Mouse (Mus musculus) kidney, adult 2 months (tissue): ENCODE measurements around the gene Morc3. TPM values are rescaled to one million over a fixed set of nuclear protein-coding genes. Genes with fewer than 3 reads are reported as not detected.

ENCODE experiments used
- DNase-seq: peaks from one replicate; pipeline ENCODE4 v3.0.0; 2021
- H3K27ac ChIP-seq: fragments of 200-500 bp; 2 replicates; pipeline ENCODE4 v1.5.1; 2012; ENCODE audit warnings: low read depth, low read length, control low read depth, inconsistent platforms; ENCODE audit not compliant: insufficient read depth
- H3K27me3 ChIP-seq: fragments of 200-500 bp; replicated peaks from 2 replicates; pipeline ENCODE4 v1.6.1; 2012; ENCODE audit warnings: mild to moderate bottlenecking, moderate library complexity, low read length, inconsistent platforms; ENCODE audit not compliant: control insufficient read depth, insufficient read depth
- H3K36me3 ChIP-seq: fragments of 200-500 bp; 2 replicates; pipeline ENCODE4 v1.6.1; 2012; ENCODE audit warnings: mild to moderate bottlenecking, moderate library complexity, low read length, inconsistent platforms; ENCODE audit not compliant: control insufficient read depth, insufficient read depth
- H3K4me1 ChIP-seq: fragments of 200-500 bp; 2 replicates; pipeline ENCODE4 v1.6.1; 2011; ENCODE audit warnings: low read length; ENCODE audit not compliant: control insufficient read depth, insufficient read depth
- H3K4me3 ChIP-seq: fragments of 200-500 bp; 2 replicates; pipeline ENCODE4 v1.5.1; 2011; ENCODE audit warnings: mild to moderate bottlenecking, low read depth, low read length, control low read depth; ENCODE audit not compliant: insufficient read depth
- CTCF ChIP-seq: fragments of 200-500 bp; conservative IDR thresholded peaks from 2 replicates; pipeline ENCODE4 v1.5.1; 2011; ENCODE audit warnings: low read depth, mild to moderate bottlenecking, control low read depth, low read length, moderate library complexity, mixed read lengths; ENCODE audit not compliant: insufficient read depth, insufficient read length
- POLR2A ChIP-seq: fragments of 200-500 bp; IDR thresholded peaks from one replicate; pipeline ENCODE4 v1.6.1; 2011; ENCODE audit warnings: low read depth, low read length, control low read depth
- WGBS: fragments of 180-500 bp; shearing (Covaris S2); methylation state at CpG from one replicate; pipeline ENCODE4 v1.1.7; 2018; 5-methylcytosine and 5-hydroxymethylcytosine counted together
- polyA plus RNA-seq: library from polyadenylated mRNA; depleted of rRNA; stranded (reverse); fragments of >200 nt; gene quantifications from 2 replicates; pipeline ENCODE4 v1.2.3, GENCODE M21; 2012

Gene Morc3
- polyA plus RNA-seq, 1 experiment, result 6.4 TPM

DNA sequence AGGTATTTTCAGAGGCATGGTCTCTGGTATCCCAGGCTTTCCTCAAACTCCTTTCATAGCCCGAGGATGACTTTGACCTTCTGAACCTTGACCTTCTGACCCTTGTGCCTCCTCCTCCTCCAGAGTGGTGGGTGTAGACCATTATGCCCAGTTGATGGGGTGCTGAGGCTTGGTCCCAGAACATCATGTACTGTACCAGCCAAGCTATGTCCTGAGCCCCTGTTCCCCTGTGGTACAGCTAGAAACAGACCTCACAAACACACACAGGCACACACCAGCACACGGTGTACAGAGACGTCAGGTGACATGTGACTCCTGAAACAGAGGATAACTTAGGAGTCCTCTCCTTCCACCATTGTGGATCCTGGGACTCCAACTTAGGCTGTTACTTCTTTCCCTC, 80.9 kb downstream of the Morc3 start:
- WGBS, result 35% methylated on average over 3 of the region's 3 CpGs
- H3K27ac ChIP-seq, result peak overlapping the region; percentile 11
- 0 out of 2 replicates have a peak, but pooled peaks cover 3% of the 10 kb centered on the region for H3K4me1 ChIP-seq
- DNase-seq, result peak; percentile 16
- H3K36me3 ChIP-seq, result no peaks in the 10 kb centered on the region
- TF ChIP-seq CTCF (no peak), POLR2A (no peak)
- no peaks in the 10 kb centered on the region for H3K27me3 ChIP-seq
- H3K4me3 ChIP-seq, result no peak overlapping the region

DNA sequence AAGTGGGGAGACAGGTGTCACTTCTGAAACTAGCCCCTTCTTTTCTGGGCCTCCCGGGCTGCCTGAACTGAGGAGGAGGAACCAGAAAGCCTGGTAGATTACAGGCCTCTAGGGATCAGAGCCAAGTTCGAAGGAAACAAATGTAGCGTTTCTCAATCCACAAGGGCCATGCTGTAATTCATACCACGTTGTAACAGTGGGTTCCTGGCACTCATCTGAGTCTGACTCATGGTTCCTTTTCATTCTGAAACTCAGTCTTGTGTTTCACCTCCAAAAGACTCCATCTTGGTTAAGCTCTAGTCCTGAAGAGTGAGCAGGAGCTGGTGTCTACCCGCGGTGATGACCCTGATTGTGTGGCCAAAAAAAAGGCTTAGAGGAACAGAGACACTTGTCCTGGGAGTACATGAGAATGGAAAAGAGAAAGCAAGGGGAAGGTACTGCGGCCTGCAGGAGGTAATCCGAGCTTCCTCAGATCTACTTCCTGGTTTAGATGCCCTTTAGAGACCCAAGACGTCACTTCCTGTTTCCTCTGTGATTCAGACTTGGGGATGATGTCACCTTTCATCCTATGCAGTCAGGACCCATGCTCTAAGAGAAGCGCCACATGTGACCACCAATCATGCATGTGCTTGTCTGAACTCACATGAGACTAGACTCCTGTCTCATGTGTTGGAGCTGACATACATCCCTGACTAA, 82.1 kb downstream of the Morc3 start:
- Histone ChIP-seq H3K4me3 (no peak overlapping the region), H3K36me3 (no peaks in the 10 kb centered on the region), H3K27ac (0 out of 2 replicates have a peak overlapping the region, but pooled peaks have one; percentile 12), H3K27me3 (no peaks in the 10 kb centered on the region), H3K4me1 (0 out of 2 replicates have a peak, but pooled peaks cover 3% of the 10 kb centered on the region)
- no peak for TF ChIP-seq POLR2A
- TF ChIP-seq CTCF, result no peak
- WGBS, result 68% methylated on average over 10 of the region's 10 CpGs
- no peak for DNase-seq

DNA sequence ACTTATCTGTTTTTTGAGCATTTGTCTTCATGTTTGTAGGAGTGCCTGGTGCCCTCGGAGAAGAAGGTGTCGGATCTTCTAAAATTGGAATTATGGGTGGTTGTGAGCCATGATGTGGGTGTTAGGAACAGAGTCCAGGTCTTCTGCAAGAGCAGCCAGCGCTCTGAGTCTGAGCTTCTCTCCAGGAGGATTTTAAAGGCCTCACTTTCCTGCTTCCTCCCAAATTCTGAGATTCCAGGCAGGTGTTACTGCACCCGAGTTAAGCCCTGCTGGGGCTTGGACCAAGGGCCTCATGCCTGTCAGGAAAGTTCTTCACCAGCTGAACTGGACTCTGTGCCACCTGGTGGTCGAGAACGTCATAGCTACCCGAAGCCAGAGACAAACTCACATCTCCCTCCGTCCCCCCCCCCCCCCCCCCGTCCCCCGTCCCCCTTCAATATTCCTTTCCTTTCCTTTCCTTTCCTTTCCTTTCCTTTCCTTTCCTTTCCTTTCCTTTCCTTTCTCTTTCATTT, 83.5 kb downstream of the Morc3 start:
- 36% methylated on average over 10 of the region's 10 CpGs for WGBS
- Histone ChIP-seq H3K4me1 (0 out of 2 replicates have a peak, but pooled peaks cover 3% of the 10 kb centered on the region), H3K36me3 (no peaks in the 10 kb centered on the region), H3K4me3 (no peak overlapping the region), H3K27me3 (no peaks in the 10 kb centered on the region), H3K27ac (no peak overlapping the region)
- TF ChIP-seq POLR2A (no peak), CTCF (peak; percentile 52)
- DNase-seq, result peak; percentile 62

DNA sequence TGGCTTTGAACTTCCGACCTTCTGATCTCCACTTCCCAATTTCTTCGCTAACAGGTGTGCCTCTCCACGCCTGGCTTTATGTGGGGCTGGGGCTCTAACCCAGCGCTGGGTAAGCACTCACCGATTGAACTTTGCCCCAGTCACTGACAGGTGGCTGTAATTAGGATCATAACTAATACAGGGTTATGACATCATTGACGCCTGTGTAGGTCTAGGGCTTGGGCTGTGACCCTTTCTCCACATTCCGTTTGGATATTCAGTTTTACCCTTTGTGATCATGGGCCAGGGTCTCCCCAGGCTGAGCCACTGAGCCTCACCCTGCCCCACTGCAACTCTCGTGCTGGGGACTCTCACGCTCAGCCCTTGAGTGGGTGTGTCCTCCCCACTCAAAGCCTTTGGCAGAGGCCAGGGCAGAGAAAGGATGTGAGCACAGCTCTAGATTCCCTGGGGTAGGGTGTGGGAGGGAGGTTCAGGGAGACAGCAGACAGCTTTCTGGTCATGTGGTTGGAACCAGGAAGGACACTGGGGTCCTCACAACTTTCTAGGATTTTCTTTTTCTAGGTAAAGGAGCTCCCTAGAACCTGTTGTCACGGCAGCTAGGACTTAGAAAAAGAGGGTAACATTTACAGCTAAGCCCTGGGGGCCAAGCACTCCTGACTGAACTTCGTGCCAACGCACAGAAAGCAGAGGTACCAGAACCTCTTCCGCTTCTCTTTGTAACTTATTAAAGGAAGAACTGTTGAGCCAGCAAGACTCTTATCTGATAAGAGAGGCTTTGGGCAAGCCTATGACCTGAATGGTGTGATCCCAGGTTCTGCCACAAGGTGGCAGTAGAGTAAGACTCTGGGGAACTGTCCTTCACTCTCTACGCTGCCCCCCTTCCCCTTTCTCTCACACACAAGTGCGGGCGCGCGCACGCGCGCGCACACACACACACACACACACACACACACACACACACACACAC, 86.1 kb downstream of the Morc3 start:
- peak; percentile 81 for DNase-seq
- H3K27ac ChIP-seq, result no peak overlapping the region
- H3K36me3 ChIP-seq, result no peaks in the 10 kb centered on the region
- no peaks in the 10 kb centered on the region for H3K27me3 ChIP-seq
- H3K4me1 ChIP-seq, result no peaks in the 10 kb centered on the region
- TF ChIP-seq CTCF (peak; percentile 79), POLR2A (no peak)
- 32% methylated on average over 22 of the region's 22 CpGs for WGBS
- H3K4me3 ChIP-seq, result no peak overlapping the region

DNA sequence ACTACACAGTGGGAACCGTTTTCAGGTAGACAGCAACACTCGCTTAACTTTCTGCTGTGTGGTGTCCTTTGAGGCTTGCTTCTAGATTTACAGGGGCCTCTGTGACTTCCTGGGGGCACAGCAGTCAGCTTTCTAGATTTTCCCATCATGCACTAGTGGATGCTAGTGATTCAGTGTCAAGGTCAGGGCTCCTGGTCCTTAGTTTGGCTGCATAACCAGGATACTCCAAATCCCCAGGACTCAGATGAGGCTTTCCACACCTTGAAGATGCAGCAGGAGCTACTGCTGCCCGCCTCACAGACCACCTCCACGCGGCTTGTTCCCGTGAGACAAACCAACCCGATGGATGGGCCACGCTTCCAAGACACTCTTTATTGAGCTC, 86.7 kb downstream of the Morc3 start:
- Histone ChIP-seq H3K4me1 (no peaks in the 10 kb centered on the region), H3K27me3 (no peaks in the 10 kb centered on the region), H3K4me3 (no peak overlapping the region), H3K36me3 (no peaks in the 10 kb centered on the region), H3K27ac (no peak overlapping the region)
- no peak for DNase-seq
- no peak for TF ChIP-seq CTCF
- TF ChIP-seq POLR2A, result no peak
- WGBS, result 65% methylated on average over 8 of the region's 8 CpGs

- WGBS, result 82% methylated on average over 20 of the region's 20 CpGs
- H3K4me1 ChIP-seq, result no peaks in the 10 kb centered on the region
- TF ChIP-seq CTCF (no peak), POLR2A (no peak)
- H3K4me3 ChIP-seq, result no peak overlapping the region
- H3K27ac ChIP-seq, result no peak overlapping the region
- no peaks in the 10 kb centered on the region for H3K27me3 ChIP-seq
- H3K36me3 ChIP-seq, result no peaks in the 10 kb centered on the region
- no peak for DNase-seq
Observed at GRCm38 (mm10) chr16:93919189-93919588, 87.3 kb downstream of the Morc3 start.

- 60% methylated on average over 4 of the region's 4 CpGs for WGBS
- TF ChIP-seq CTCF (no peak), POLR2A (no peak)
- no peak overlapping the region for H3K27ac ChIP-seq
Observed at GRCm38 (mm10) chr16:93920673-93921072, 88.8 kb downstream of the Morc3 start.

More at GRCm38 (mm10) chr16:93920673-93921072, 88.8 kb downstream of the Morc3 start:
- Histone ChIP-seq H3K36me3 (no peaks in the 10 kb centered on the region), H3K4me1 (no peaks in the 10 kb centered on the region), H3K27me3 (no peaks in the 10 kb centered on the region), H3K4me3 (no peak overlapping the region)
- no peak for DNase-seq
